ENCODE assay signal across 8 mouse cellular contexts in genomic region chr7:141950104-141951013, GRCm38 (mm10). TPM values are rescaled to one million over a fixed set of nuclear protein-coding genes. Genes with fewer than 3 reads are reported as not detected.
A peak's percentile ranks its signal among the peaks of the same experiment; 100 is the strongest.
DNase-seq lines count a peak whose midpoint lies in the region; ATAC-seq and TF ChIP-seq lines count a peak whose summit lies in the region.

No protein-coding gene starts in this region.

- H3K36me3 ChIP-seq in heart, adult 2 months (ENCODE audit: control insufficient read depth, insufficient read depth, low read length): no peaks in the 10 kb centered on the region
- H3K36me3 ChIP-seq in hindbrain, embryonic 10.5 days: peaks cover 22% of the 10 kb centered on the region
- H3K36me3 ChIP-seq in liver, embryonic 13.5 days: no peaks in the 10 kb centered on the region

- no peak for ATAC-seq in liver, embryonic 13.5 days (ENCODE audit: low read depth)

- intact Hi-C loops in heart, adult 2 months (cut with DNase I): no loop called here

- no peak overlapping the region for H3K27ac ChIP-seq in heart, adult 2 months
- H3K27ac ChIP-seq in hindbrain, embryonic 10.5 days: peak overlapping the region; percentile 100
- no peak overlapping the region for H3K27ac ChIP-seq in liver, embryonic 13.5 days

- peak; percentile 21 to 31 for DNase-seq in heart, adult 2 months
- no peak for DNase-seq in heart, adult 8-10 months (ENCODE audit: low spot score)
- DNase-seq in MN1 (ENCODE audit: low spot score): peak; percentile 35
- peak; percentile 70 for DNase-seq in embryo, embryonic 10.5 days (ENCODE audit: low spot score)
- peak; percentile 80 for DNase-seq in hindbrain, embryonic 10.5 days (ENCODE audit: low spot score)
- no peak for DNase-seq in liver, embryonic 13.5 days
- peak; percentile 48 for DNase-seq in right cerebral cortex, adult 18-20 months
- no peak for DNase-seq in ovary, postnatal 10 days (ENCODE audit: low spot score)

- H3K9me3 ChIP-seq in hindbrain, embryonic 10.5 days: no peaks in the 10 kb centered on the region
- H3K9me3 ChIP-seq in liver, embryonic 13.5 days (replicated peaks): no peaks in the 10 kb centered on the region

- TF ChIP-seq EP300 in heart, adult 2 months (IDR thresholded peaks at IDR 0.05; ENCODE audit: insufficient read depth, low read depth, low read length): no peak

- 2% methylated on average over 83 of the region's 84 CpGs for WGBS in heart, adult 2 months
- 1% methylated on average over 83 of the region's 84 CpGs for WGBS in hindbrain, embryonic 10.5 days
- 3% methylated on average over 73 of the region's 84 CpGs for WGBS in liver, embryonic 13.5 days (ENCODE audit: insufficient replicate concordance)

- H3K4me1 ChIP-seq in heart, adult 2 months (ENCODE audit: control insufficient read depth, insufficient read depth, low read length): no peaks in the 10 kb centered on the region
- peaks cover 75% of the 10 kb centered on the region for H3K4me1 ChIP-seq in hindbrain, embryonic 10.5 days (replicated peaks)
- peaks cover 7% of the 10 kb centered on the region for H3K4me1 ChIP-seq in liver, embryonic 13.5 days (replicated peaks)

- H3K79me2 ChIP-seq in heart, adult 2 months (replicated peaks; ENCODE audit: control insufficient read depth, insufficient read depth, low read length): no peaks in the 10 kb centered on the region

- H3K4me2 ChIP-seq in liver, embryonic 13.5 days: peak overlapping the region; percentile 67

- peak overlapping the region; percentile 35 for H3K4me3 ChIP-seq in heart, adult 2 months
- peak overlapping the region; percentile 89 for H3K4me3 ChIP-seq in hindbrain, embryonic 10.5 days
- H3K4me3 ChIP-seq in liver, embryonic 13.5 days (replicated peaks): peak overlapping the region; percentile 45

- H3K27me3 ChIP-seq in heart, adult 2 months (ENCODE audit: control insufficient read depth, insufficient read depth, low read length): peaks cover 19% of the 10 kb centered on the region
- H3K27me3 ChIP-seq in hindbrain, embryonic 10.5 days (ENCODE audit: insufficient read depth, poor library complexity, severe bottlenecking): peaks cover 56% of the 10 kb centered on the region
- H3K27me3 ChIP-seq in liver, embryonic 13.5 days: peaks cover 90% of the 10 kb centered on the region

- H3K9ac ChIP-seq in heart, adult 2 months (ENCODE audit: low read depth, low read length): peak overlapping the region; percentile 44
- H3K9ac ChIP-seq in liver, embryonic 13.5 days: no peak overlapping the region

- TF ChIP-seq CTCF in heart, adult 2 months (IDR thresholded peaks at IDR 0.05): peak; percentile 24; the same call in 1 of the 2 replicates

- TF ChIP-seq POLR2A in heart, adult 2 months (IDR thresholded peaks at IDR 0.05; ENCODE audit: insufficient read depth, low read depth, low read length): no peak

RNA-seq across cellular contexts. Expression of gene Brsk2, which starts 0.8 kb away (rescaled TPM):
- total RNA-seq in heart, adult 2 months (2021): under 1 TPM; 0.07 to 0.18 TPM
- 0.20 and 0.23 TPM in 2 replicates for polyA plus RNA-seq in heart, adult 2 months (2012; rRNA removed)
- total RNA-seq in heart, adult 8-10 months (2022): under 1 TPM; 0.16 to 0.43 (median 0.22) TPM
- polyA plus RNA-seq in hindbrain, embryonic 10.5 days (2016; fragmentation: Nextera tagmentation; extraction: Ambion mirVana): 8.7 and 14.1 TPM in 2 replicates
- 0.07 and 0.10 TPM in 2 replicates for polyA plus RNA-seq in liver, embryonic 13.5 days (2015; fragmentation: Nextera tagmentation; extraction: Ambion mirVana)

RNA-seq across cellular contexts. Expression of gene Tollip, which starts 32.1 kb away (rescaled TPM):
- total RNA-seq in heart, adult 2 months (2021): 10 to 100 TPM; 50.2 to 54.2 TPM
- 66.3 and 95.4 TPM in 2 replicates for polyA plus RNA-seq in heart, adult 2 months (2012; rRNA removed)
- 10 to 100 TPM; 55.3 to 61.2 (median 57.8) TPM for total RNA-seq in heart, adult 8-10 months (2022)
- 60.3 and 69.0 TPM in 2 replicates for polyA plus RNA-seq in hindbrain, embryonic 10.5 days (2016; fragmentation: Nextera tagmentation; extraction: Ambion mirVana)
- polyA plus RNA-seq in liver, embryonic 13.5 days (2015; fragmentation: Nextera tagmentation; extraction: Ambion mirVana): 20.0 and 24.0 TPM in 2 replicates

Comparison
In these comparisons a context has a peak if more than half of its experiments do, and no peak if none do; other contexts are left out.
1. DNase-seq: peak in heart, adult 2 months (2 of 2), MN1 (single experiment), embryo, embryonic 10.5 days (single experiment), hindbrain, embryonic 10.5 days (single experiment) and right cerebral cortex, adult 18-20 months (single experiment); none in heart, adult 8-10 months (single experiment), liver, embryonic 13.5 days (single experiment) and ovary, postnatal 10 days (single experiment).
2. H3K4me3 ChIP-seq: peak in every context shown above with its lines; median percentile 89 in hindbrain, embryonic 10.5 days; 45 in liver, embryonic 13.5 days; 35 in heart, adult 2 months.